Mouse (Mus musculus) neutrophil, adult 5-6 weeks (primary cell): ENCODE data around the gene Chaf1a. TPM values are rescaled to one million over a fixed set of nuclear protein-coding genes. Genes with fewer than 3 reads are reported as not detected.
"Not testable (repeated sequence)": the region's sequence is repeated elsewhere in the genome, so short reads cannot be mapped to it uniquely, and the experiment has no call there.

Experiments
- ATAC-seq: fragments of 151-379, 151-347 bp; 2 replicates; pipeline ENCODE4 v1.8.0; 2017; ENCODE audit warnings: mild to moderate bottlenecking, moderate TSS enrichment; ENCODE audit not compliant: insufficient number of reproducible peaks, poor library complexity, low FRiP score, severe bottlenecking; ENCODE audit errors: extremely low read depth
- total RNA-seq: library from RNA; stranded (forward); fragments of 200-1000 nt; gene quantifications from 2 replicates; pipeline ENCODE4 v1.2.3, GENCODE M21; 2017

The Chaf1a gene
- total RNA-seq, 1 experiment from 2014 or later: 1.4 TPM

DNA sequence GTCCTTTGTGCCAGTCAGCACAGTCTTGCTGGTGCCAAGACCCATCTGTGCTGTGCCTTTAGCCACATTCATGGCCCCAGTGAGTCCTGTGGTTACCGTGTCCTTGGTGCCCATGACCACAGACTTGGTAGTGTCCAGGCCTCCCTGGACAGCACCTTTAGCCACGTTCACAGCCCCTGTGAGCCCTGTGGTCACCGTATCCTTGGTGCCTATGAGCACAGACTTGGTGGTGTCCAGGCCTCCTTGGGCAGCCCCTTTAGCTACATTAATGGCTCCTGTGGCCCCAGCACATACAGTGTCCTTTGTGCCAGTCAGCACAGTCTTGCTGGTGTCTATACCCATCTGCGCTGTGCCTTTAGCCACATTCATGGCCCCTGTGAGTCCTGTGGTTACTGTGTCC lies 66.2 kb downstream of the Chaf1a start:
- ATAC-seq: not testable (repeated sequence)

DNA sequence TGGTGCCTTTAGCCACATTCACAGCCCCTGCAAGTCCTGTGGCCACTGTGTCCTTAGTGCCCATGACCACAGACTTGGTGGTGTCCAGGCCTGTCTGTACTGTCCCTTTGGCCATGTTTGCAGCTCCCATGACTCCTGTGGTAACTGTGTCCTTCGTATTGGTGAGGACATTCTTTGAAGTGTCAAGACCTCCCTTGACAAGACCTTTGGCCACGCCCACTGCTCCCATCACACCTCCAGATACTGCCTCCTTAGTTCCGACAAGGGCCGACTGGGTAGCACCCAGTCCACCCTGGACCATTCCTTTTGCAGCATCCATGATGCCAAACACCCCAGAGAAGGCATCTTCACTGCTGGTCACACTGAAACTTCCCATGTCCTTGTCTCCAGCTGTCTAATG lies 66.7 kb downstream of the Chaf1a start:
- ATAC-seq: no peak

DNA sequence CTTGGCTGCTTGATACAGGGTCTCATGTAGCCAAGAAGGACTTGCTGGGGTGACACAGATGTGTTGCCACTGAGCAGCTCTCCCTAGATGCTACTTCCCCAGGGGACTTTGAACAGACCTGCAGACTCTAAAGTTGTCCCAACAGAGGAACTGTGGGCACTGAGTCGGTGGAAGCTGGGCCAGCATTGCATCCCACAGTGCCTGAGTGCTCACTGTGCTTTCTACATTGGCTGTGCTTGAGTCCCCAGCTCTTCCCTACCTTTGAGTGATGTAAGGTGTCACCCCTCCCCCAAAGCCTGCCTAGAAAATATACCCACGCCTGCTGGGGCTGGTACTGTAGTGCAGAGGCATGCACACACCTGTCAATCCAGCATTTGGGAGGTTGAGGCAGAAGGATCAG lies 67.5 kb downstream of the Chaf1a start:
- no peak for ATAC-seq

DNA sequence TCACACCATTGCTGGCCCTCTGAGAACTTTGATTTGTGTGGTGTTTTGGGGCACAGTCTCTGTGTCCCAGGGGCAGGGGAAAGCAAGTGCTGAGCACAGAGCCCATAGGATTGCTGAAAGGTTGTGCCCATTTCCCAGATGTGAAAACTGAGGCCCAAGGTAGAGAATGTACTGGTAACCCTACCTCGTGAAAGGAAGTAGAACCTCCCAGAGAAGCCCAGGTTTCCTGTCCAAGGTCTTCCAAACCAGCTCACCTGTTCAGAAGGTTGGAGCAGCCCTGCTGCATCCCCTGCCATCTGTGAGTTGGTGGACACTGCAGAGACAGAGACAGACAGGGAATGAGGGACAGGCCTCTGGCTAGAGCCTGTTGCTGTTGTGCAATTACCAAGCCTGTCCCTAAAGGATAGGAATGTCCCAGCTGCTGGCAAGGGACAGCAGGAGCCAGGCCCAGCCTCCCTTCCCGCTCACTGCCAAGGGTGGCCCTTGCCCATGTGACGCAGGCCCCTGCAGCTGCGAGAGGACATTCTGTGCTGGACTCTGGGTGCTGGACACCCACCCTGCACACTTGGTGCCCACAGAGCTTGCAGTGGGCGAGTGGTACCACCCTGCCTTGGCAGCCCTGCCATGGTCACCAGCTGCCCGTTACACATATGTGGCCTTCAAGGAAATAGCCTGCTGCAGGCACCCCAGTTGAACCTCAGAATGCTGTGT lies 68.2 kb downstream of the Chaf1a start:
- ATAC-seq: no peak

- ATAC-seq: no peak
Observed at GRCm38 (mm10) chr17:56109219-56110051, 69.2 kb downstream of the Chaf1a start, which contains the start of gene Plin4. Plin4 (minus strand) TSS chr17:56109803.

GRCm38 (mm10) chr17:56110571-56110970 lies 70.3 kb downstream of the Chaf1a start:
- ATAC-seq: no peak

DNA sequence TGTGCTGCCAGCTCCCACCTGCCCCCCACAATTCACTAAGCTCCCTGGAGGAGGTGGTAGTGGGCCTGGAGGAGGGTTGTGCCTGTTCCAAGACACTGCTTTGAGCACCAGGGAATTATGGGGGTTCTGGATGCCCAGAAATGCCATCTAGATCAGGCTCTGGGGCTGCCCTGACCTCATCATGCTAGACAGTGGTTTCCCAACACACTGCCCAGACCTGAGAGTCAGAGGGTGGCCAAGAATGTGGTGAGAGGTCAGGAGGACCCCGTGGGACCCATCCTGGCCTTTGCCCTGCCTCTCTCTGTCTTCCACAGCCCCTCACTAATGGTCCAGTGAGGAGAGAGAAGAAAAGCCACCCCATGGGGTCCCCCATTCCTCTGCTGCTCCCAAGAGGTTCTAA lies 70.8 kb downstream of the Chaf1a start:
- ATAC-seq: no peak

DNA sequence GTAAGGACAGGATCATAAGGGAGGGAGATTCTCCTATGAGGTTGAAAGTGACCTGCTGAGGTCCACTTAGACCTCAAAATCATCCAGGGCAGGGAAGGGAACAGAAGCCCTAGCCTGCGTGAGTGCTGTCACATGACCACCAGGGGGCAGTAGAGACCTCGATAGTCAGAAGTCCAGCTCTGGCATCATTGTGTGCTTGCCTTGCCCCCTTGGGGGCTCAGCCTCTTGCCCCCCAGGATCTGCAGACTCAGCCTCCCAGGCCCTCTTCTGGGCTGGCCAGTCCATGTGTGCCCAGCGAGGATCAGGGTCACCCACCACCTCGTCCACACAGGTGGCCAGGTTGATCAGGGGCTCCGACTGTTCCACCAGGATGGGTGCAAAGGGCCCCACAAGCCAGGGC lies 71.6 kb downstream of the Chaf1a start:
- peak; percentile 57; the same call in 1 of the 2 replicates for ATAC-seq

DNA sequence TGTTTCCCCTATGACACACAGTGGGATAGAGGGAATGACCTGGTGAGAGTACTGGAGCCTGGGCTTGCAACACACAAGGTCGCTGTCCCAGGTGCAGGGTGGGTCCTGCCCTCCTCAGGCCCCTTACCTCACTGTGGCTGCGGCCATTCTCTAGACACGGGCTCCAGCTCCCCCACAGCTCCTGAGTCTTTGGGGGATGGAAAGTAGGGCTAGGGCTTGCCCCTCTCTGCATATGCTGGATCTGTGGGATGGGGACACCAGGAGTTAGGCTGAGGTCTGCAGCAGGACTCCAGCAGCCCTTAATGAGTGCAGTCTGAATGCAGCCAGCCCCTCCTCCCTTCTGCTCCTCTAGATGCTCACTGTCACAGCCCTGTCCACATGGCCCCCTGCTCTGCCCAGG lies 72.5 kb downstream of the Chaf1a start:
- ATAC-seq: no peak

DNA sequence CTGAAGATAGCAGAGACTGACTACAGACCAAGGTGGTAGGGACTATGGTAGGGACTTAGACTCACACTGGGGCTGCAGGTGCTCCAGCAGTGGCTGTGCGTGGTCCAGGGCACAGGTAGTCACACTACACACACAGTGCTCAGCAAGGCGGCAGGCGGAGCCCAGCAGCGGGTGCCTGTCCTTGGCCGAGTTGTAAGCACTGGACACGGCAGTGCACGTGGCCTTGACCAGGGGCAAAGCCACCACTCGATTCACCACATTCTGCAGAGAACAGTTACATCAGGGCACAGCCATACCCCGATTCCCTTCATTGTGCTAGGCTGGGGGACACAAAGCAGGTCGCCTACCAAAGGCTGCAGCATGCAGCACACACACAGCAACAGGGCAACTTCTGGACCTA lies 76.0 kb downstream of the Chaf1a start:
- no peak for ATAC-seq

GRCm38 (mm10) chr17:56117251-56117710 lies 77.0 kb downstream of the Chaf1a start, which contains the start of gene Plin5:
Plin5 (minus strand) TSS chr17:56117596.
- 0 out of 2 replicates have a peak, but pooled peaks have one; percentile 18 for ATAC-seq

DNA sequence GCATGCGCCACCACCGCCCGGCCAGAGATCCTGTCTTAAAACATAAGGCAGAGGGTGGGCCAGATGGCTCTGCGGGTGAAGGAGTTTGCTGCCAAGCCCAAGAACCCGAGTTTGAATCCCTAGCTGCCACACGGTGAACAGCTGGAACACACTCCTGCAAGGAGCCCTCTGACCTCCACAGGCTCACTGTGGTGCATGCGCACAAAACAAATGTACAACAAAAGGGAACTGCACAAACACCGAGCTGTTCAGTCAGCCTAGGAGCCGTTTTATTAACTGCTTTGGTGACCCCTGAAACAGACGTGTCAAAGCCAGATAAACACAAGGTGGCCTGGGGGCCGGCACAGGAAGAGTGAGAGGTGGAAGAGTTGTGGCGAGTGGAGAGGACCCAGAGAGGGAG lies 79.2 kb downstream of the Chaf1a start:
- no peak for ATAC-seq

- ATAC-seq: no peak
Observed at GRCm38 (mm10) chr17:56119981-56120880, 80.0 kb downstream of the Chaf1a start.

DNA sequence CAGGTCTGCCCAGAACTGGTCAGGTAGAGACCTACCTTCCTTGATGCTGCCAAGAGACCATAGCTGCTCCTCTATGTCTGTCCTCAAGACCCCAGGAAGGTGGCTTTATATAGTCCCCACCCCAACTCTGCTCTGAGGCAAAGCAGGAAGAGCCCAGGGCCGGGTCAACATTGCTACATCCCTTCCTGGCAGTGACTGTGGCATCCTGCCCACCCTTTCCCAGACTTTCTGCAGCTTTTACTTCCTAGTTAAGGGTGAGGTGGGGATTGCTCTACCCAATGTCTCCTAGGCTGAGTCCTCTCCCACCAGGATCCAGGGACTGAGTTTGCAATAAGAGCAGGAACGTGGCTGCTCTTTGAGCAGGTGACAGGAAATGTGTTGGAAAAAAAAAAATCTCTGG lies 81.6 kb downstream of the Chaf1a start, which contains the start of gene Lrg1:
TSS of gene Lrg1 (minus strand) at position 176 of the 400 bp plus-strand sequence.
- ATAC-seq: no peak

Other genes with a start within 250 kb of the Chaf1a start
- gene Zfp119a, start 161.5 kb upstream of the Chaf1a start, total RNA-seq: 8.3 and 11.8 TPM in 2 replicates
- 46.8 and 51.0 TPM in 2 replicates for gene Zfp959, start 148.3 kb upstream of the Chaf1a start, total RNA-seq
- 14.4 and 17.6 TPM in 2 replicates for gene Zfp119b, start 90.9 kb upstream of the Chaf1a start, total RNA-seq
- gene Ebi3, start 87.8 kb upstream of the Chaf1a start, total RNA-seq: 19.0 and 30.3 TPM in 2 replicates
- gene Yju2, start 81.3 kb upstream of the Chaf1a start, total RNA-seq: 19.8 and 20.5 TPM in 2 replicates
- gene Shd, start 70.0 kb upstream of the Chaf1a start, total RNA-seq: 1.4 and 1.7 TPM in 2 replicates
- gene Fsd1, start 53.9 kb upstream of the Chaf1a start, total RNA-seq: not detected in 2 replicates
- gene Stap2, start 34.9 kb upstream of the Chaf1a start, total RNA-seq: 1.6 TPM in 1 of 2 replicates, not detected in the other
- gene Mpnd, start 34.7 kb upstream of the Chaf1a start, total RNA-seq: 64.9 and 86.9 TPM in 2 replicates
- gene Sh3gl1, start 3.8 kb upstream of the Chaf1a start, total RNA-seq: 44.8 and 48.6 TPM in 2 replicates
- gene Ubxn6, start 34.6 kb downstream of the Chaf1a start, total RNA-seq: 31.3 and 49.5 TPM in 2 replicates
- 153 and 189 TPM in 2 replicates for gene Hdgfl2, start 39.2 kb downstream of the Chaf1a start, total RNA-seq
- 1.1 and 1.2 TPM in 2 replicates for gene Plin4, start 69.4 kb downstream of the Chaf1a start, total RNA-seq
- 3.4 and 4.0 TPM in 2 replicates for gene Plin5, start 77.2 kb downstream of the Chaf1a start, total RNA-seq
- gene Lrg1, start 81.6 kb downstream of the Chaf1a start, total RNA-seq: 126 and 131 TPM in 2 replicates
- 11.3 and 11.5 TPM in 2 replicates for gene Sema6b, start 99.9 kb downstream of the Chaf1a start, total RNA-seq
- gene Tnfaip8l1, start 122.0 kb downstream of the Chaf1a start, total RNA-seq: 1.3 and 1.4 TPM in 2 replicates
- 13.9 and 18.0 TPM in 2 replicates for gene Mydgf, start 143.5 kb downstream of the Chaf1a start, total RNA-seq
- gene Dpp9, start 178.5 kb downstream of the Chaf1a start, total RNA-seq: 14.0 and 14.5 TPM in 2 replicates
- gene Fem1a, start 216.4 kb downstream of the Chaf1a start, total RNA-seq: 22.2 and 23.8 TPM in 2 replicates
- 4.8 and 6.4 TPM in 2 replicates for gene Ticam1, start 236.3 kb downstream of the Chaf1a start, total RNA-seq